Mouse (Mus musculus): ENCODE results near the gene Snap91. TPM values are rescaled to one million over a fixed set of nuclear protein-coding genes. Genes with fewer than 3 reads are reported as not detected.

Snap91 gene
- total and polyA plus RNA-seq, 2 experiments from 2014 or later = 151 to 192 TPM

- TF ChIP-seq CTCF (IDR thresholded peaks at IDR 0.05; ENCODE audit: low read depth) = no peak
- no peak overlapping the region for H3K27ac ChIP-seq
- H3K27me3 ChIP-seq (ENCODE audit: insufficient read depth, low read length) = no peaks in the 10 kb centered on the region
- ATAC-seq = no peak
- no peaks in the 10 kb centered on the region for H3K4me1 ChIP-seq (ENCODE audit: insufficient read depth, low read length)
- H3K9me3 ChIP-seq (ENCODE audit: low read length) = no peaks in the 10 kb centered on the region
- no peaks in the 10 kb centered on the region for H3K36me3 ChIP-seq (ENCODE audit: insufficient read depth, low read length)
- H3K4me3 ChIP-seq (ENCODE audit: low read length) = no peak overlapping the region
- no peak overlapping the region for H3K4me2 ChIP-seq (ENCODE audit: low read depth, low read length)
- 87% methylated on average over 10 of the region's 10 CpGs for WGBS
- no peak for DNase-seq (ENCODE audit: low spot score)
- no peak overlapping the region for H3K9ac ChIP-seq (replicated peaks; ENCODE audit: low read length)
Measured at GRCm38 (mm10) chr9:86728214-86728814, 152.1 kb downstream of the Snap91 start.

- no peak for DNase-seq (ENCODE audit: low spot score)
- peak overlapping the region; percentile 38; the same call in 1 of the 2 replicates for H3K27ac ChIP-seq
Measured at GRCm38 (mm10) chr9:86726381-86726720, 154.1 kb downstream of the Snap91 start.

GRCm38 (mm10) chr9:86725604-86726380 lies 154.7 kb downstream of the Snap91 start:
- Histone ChIP-seq H3K4me1 (ENCODE audit: insufficient read depth, low read length) (no peaks in the 10 kb centered on the region), H3K27ac (peak overlapping the region; percentile 38; the same call in 1 of the 2 replicates), H3K4me3 (ENCODE audit: low read length) (no peak overlapping the region), H3K27me3 (ENCODE audit: insufficient read depth, low read length) (no peaks in the 10 kb centered on the region), H3K36me3 (ENCODE audit: insufficient read depth, low read length) (no peaks in the 10 kb centered on the region), H3K9me3 (ENCODE audit: low read length) (no peaks in the 10 kb centered on the region), H3K9ac (replicated peaks; ENCODE audit: low read length) (no peak overlapping the region), H3K4me2 (ENCODE audit: low read depth, low read length) (no peak overlapping the region)
- ATAC-seq (peak; percentile 78), DNase-seq (ENCODE audit: low spot score) (peak; percentile 44)
- no peak for TF ChIP-seq CTCF (IDR thresholded peaks at IDR 0.05; ENCODE audit: low read depth)
- 45% methylated on average over 7 of the region's 7 CpGs for WGBS

More at GRCm38 (mm10) chr9:86726381-86726720, 154.1 kb downstream of the Snap91 start:
- Histone ChIP-seq H3K9ac (replicated peaks; ENCODE audit: low read length) (no peak overlapping the region), H3K4me2 (ENCODE audit: low read depth, low read length) (no peak overlapping the region), H3K4me1 (ENCODE audit: insufficient read depth, low read length) (no peaks in the 10 kb centered on the region), H3K4me3 (ENCODE audit: low read length) (no peak overlapping the region), H3K27me3 (ENCODE audit: insufficient read depth, low read length) (no peaks in the 10 kb centered on the region), H3K9me3 (ENCODE audit: low read length) (no peaks in the 10 kb centered on the region), H3K36me3 (ENCODE audit: insufficient read depth, low read length) (no peaks in the 10 kb centered on the region)
- ATAC-seq = peak; percentile 56
- WGBS = 73% methylated on average over 5 of the region's 5 CpGs
- TF ChIP-seq CTCF (IDR thresholded peaks at IDR 0.05; ENCODE audit: low read depth) = no peak

- DNase-seq (ENCODE audit: low spot score) (no peak), ATAC-seq (no peak; the same call in 1 of the 2 replicates)
- no peaks in the 10 kb centered on the region for H3K36me3 ChIP-seq (ENCODE audit: insufficient read depth, low read length)
- H3K4me3 ChIP-seq (ENCODE audit: low read length) = no peak overlapping the region
- H3K27me3 ChIP-seq (ENCODE audit: insufficient read depth, low read length) = no peaks in the 10 kb centered on the region
- TF ChIP-seq CTCF (IDR thresholded peaks at IDR 0.05; ENCODE audit: low read depth) = no peak
- H3K4me2 ChIP-seq (ENCODE audit: low read depth, low read length) = no peak overlapping the region
- WGBS = 91% methylated on average over 4 of the region's 4 CpGs
- no peaks in the 10 kb centered on the region for H3K9me3 ChIP-seq (ENCODE audit: low read length)
- no peaks in the 10 kb centered on the region for H3K4me1 ChIP-seq (ENCODE audit: insufficient read depth, low read length)
- H3K9ac ChIP-seq (replicated peaks; ENCODE audit: low read length) = no peak overlapping the region
- H3K27ac ChIP-seq = no peak overlapping the region
Measured at GRCm38 (mm10) chr9:86725066-86725465, 155.4 kb downstream of the Snap91 start.

GRCm38 (mm10) chr9:86720794-86721193 lies 159.7 kb downstream of the Snap91 start:
- no peak for ATAC-seq
- Histone ChIP-seq H3K9ac (replicated peaks; ENCODE audit: low read length) (no peak overlapping the region), H3K36me3 (ENCODE audit: insufficient read depth, low read length) (no peaks in the 10 kb centered on the region), H3K4me1 (ENCODE audit: insufficient read depth, low read length) (no peaks in the 10 kb centered on the region), H3K9me3 (ENCODE audit: low read length) (no peaks in the 10 kb centered on the region), H3K4me3 (ENCODE audit: low read length) (no peak overlapping the region), H3K27ac (no peak overlapping the region), H3K27me3 (ENCODE audit: insufficient read depth, low read length) (no peaks in the 10 kb centered on the region), H3K4me2 (ENCODE audit: low read depth, low read length) (no peak overlapping the region)
- DNase-seq (ENCODE audit: low spot score) = no peak
- TF ChIP-seq CTCF (IDR thresholded peaks at IDR 0.05; ENCODE audit: low read depth) = no peak
- 84% methylated on average over 2 of the region's 2 CpGs for WGBS

GRCm38 (mm10) chr9:86720227-86720626 lies 160.2 kb downstream of the Snap91 start:
- no peak for DNase-seq (ENCODE audit: low spot score)
- H3K9me3 ChIP-seq (ENCODE audit: low read length) = no peaks in the 10 kb centered on the region
- 95% methylated on average over 5 of the region's 5 CpGs for WGBS
- no peak for ATAC-seq
- no peak for TF ChIP-seq CTCF (IDR thresholded peaks at IDR 0.05; ENCODE audit: low read depth)
- no peak overlapping the region for H3K9ac ChIP-seq (replicated peaks; ENCODE audit: low read length)
- H3K4me2 ChIP-seq (ENCODE audit: low read depth, low read length) = no peak overlapping the region
- no peak overlapping the region for H3K4me3 ChIP-seq (ENCODE audit: low read length)
- H3K27ac ChIP-seq = no peak overlapping the region
- H3K36me3 ChIP-seq (ENCODE audit: insufficient read depth, low read length) = no peaks in the 10 kb centered on the region
- no peaks in the 10 kb centered on the region for H3K27me3 ChIP-seq (ENCODE audit: insufficient read depth, low read length)
- H3K4me1 ChIP-seq (ENCODE audit: insufficient read depth, low read length) = no peaks in the 10 kb centered on the region

- Histone ChIP-seq H3K4me3 (ENCODE audit: low read length) (no peak overlapping the region), H3K4me1 (ENCODE audit: insufficient read depth, low read length) (no peaks in the 10 kb centered on the region), H3K9me3 (ENCODE audit: low read length) (no peaks in the 10 kb centered on the region), H3K4me2 (ENCODE audit: low read depth, low read length) (no peak overlapping the region), H3K27me3 (ENCODE audit: insufficient read depth, low read length) (no peaks in the 10 kb centered on the region), H3K36me3 (ENCODE audit: insufficient read depth, low read length) (no peaks in the 10 kb centered on the region), H3K9ac (replicated peaks; ENCODE audit: low read length) (no peak overlapping the region), H3K27ac (no peak overlapping the region)
- no peak for ATAC-seq
- WGBS = 80% methylated on average over 5 of the region's 5 CpGs
- TF ChIP-seq CTCF (IDR thresholded peaks at IDR 0.05; ENCODE audit: low read depth) = no peak
- no peak for DNase-seq (ENCODE audit: low spot score)
Measured at GRCm38 (mm10) chr9:86717119-86717518, 163.3 kb downstream of the Snap91 start.
